Mouse (Mus musculus) cerebellum, postnatal 36 days (tissue): ENCODE data around the gene Ankrd31.
"Not testable (repeated sequence)": the region's sequence is repeated elsewhere in the genome, so short reads cannot be mapped to it uniquely, and the experiment has no call there.

Experiments used
- DNase-seq, 2 experiments: peaks; one replicate each; pipeline ENCODE4 v3.0.0; 2021 to 2022; ENCODE audit warnings: mixed read lengths in 2 of 2

Gene Ankrd31

DNA sequence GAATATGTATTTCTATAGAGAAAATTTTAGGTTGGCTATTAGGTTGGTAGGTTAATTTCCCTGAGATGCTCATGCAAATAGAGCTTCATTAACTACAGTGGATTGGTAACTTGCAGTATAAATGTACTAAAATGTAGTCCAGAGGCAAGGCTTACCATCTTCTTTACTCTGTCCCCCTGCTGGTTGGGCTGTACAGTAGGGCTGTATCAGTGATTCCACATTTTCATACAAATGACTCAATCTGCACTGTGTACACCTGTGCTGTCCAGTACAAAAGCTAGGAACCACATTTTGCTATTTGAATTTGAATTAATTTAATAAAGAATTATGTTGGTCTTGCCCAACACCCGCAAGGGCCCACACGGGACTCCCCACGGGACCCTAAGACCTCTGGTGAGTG, 111.1 kb downstream of the Ankrd31 start:
- DNase-seq = no peak

DNA sequence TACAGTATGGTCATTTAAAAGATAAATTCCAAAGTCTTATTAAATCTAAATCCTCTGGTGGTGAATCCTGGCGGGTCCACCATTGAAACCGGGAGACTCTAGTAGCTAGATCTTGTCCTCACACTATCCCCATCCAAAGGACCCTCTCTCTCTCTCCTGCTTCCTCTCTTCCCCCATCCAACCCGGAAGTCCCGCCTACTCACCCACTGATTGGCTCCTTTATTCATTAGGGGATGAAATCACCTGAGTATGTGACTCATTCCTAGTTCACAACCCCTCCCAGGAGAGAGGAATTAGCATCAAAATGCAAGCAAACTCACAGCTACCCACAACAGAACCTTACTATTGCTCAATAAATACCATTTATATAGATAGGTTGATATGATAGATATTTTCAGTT, 122.7 kb downstream of the Ankrd31 start:
- no peak for DNase-seq

GRCm38 (mm10) chr13:96874071-96874470, 126.0 kb downstream of the Ankrd31 start:
- DNase-seq = no peak

DNA sequence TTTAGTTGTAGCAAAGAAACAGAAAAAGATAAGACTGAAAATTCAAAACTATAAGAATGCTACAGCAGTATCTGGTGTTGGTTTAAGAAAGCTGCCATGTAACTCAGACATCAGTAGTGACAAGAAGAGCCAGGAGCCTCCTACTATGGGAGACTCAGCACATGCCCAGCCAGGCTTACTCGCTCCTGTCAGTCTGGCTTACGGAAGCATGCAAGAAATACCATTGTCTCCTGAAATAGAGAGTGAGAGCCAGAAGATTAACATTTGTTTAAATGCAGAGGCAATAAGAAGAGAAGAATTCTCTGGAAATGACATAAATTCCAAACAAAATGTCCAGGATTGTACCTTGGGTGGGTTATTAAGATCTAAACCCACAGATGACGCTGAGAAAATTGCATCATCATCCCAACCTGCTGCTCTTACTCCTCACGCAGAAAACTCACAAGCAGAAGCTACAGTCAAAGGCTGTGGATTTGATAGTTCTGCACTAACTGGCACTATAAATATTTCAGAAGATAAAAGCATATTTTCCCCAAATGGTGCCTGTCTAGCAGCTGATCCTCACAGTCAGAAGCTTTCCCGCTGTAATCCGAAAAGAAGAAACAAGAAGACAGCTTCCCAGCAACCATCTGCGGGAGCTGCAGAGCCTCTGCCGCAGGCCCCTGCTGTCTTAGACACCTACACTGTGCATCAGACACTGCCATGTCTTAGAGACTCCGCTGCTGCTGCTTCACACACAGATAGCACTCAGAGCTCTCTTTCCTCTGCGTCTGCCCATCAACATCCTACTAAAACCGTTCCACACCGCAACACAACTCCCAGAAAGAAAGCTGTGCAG, 130.4 kb downstream of the Ankrd31 start:
- DNase-seq = no peak

- DNase-seq = no peak
These were observed 136.5 kb downstream of the Ankrd31 start for GRCm38 (mm10) chr13:96884534-96884933.

DNA sequence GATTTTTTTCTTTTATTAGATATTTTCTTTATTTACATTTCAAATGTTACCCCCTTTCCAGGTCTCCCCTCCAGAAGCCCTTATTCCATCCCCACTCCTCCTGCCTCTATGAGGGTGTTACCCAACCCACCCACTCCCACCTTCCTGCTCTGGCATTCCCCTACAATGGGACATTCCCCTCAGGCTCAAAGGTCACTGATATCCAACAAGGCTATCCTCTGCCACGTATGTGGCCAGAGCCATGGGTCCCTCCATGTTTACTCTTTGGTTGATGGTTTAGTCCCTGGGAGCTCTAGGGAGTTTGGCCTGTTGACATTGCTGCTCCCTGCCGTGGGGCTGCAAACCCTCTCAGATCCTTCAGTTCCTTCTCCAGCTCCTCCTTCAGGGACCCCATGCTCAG, 141.9 kb downstream of the Ankrd31 start:
- no peak for DNase-seq

GRCm38 (mm10) chr13:96895144-96895543, 147.1 kb downstream of the Ankrd31 start:
- no peak for DNase-seq

DNA sequence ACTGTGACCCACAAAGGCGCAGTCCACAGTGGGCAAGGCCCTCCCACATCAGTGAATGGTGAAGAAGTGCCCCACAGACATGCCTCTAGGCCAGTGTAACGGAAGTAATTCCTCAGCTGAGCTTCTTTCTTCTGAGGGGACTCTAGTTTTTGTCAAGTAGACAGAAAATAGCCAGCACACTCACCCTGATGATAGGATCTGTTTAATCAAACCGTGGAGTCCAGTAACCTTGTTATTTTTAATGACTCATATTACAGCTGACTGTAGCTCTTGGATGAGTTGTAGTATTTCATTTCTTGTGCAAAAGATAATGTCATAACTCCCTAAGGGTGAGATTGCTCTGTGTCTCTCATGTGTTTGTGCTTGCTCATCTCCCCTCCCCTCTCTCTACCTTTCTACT, 158.6 kb downstream of the Ankrd31 start:
- DNase-seq = no peak

- DNase-seq = no peak
These were observed 163.1 kb downstream of the Ankrd31 start for GRCm38 (mm10) chr13:96911202-96911601.

DNA sequence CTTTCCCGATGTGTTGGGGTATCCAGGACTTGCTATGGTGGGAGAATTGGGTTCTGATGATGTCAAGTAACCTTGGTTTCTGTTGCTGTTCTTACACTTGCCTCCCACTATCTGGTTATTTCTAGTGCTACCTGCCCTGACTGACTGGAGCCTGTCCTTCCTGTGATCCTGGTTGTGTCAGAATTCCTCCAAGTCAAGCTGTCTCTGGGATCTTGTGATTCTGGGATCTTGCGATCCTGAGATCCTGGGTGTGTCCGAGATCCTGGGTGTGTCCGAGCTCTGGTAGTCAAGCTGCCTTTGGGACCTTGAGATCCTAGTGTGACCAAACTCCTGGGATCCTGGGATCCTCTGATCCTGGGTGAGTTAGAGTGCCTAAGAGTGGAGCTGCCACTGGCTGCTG, 175.1 kb downstream of the Ankrd31 start:
- not testable (repeated sequence) for DNase-seq

DNA sequence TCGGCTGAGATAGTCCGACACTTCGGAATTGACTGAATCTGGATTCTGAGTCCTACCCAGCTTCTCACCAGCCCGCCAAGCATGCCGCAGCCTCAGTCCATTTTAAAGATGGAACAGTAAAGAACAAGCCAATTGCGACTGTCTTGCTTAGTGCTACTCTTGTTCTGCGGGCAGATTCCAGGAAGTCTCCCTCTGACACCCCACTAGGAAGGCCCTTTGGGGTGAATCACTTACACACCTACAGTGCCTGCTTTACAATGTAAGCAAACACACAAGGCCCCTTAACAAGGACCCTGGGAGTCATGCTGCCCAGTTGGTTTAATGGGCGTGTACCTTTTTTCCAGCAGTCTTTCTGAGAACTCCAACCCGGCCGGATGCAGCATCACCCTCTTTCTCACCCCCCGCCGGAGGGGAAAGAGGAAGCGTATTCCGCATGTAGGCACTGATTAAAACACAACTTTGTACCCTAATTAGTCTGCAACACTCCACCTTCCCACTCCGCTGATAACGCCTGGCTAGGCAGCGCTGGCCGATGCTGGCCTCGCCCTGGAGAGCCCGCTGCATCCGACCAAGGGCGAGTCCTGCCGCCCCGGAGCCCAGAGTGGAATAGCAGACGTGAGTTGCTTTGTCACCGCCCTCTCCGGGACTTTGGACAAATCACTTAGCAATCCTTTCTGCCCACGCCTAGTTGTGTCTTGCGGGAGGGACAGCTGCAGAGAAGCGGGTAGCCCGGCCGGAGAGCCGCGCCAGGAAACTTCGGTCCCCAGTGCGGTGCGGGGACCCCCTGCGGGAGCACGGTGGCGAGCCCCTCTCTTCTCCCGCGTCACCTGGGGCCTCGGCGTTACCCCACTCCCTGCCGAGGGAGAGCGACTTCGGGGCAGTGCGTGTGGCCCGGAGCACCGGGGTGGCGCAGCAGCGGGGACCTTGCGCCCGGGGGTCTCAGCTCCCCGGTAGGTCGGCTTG, 176.2 kb downstream of the Ankrd31 start, which contains the start of gene Gcnt4:
Gcnt4 (plus strand) TSS at position 691 of the 963 bp plus-strand sequence.
- no peak for DNase-seq

DNA sequence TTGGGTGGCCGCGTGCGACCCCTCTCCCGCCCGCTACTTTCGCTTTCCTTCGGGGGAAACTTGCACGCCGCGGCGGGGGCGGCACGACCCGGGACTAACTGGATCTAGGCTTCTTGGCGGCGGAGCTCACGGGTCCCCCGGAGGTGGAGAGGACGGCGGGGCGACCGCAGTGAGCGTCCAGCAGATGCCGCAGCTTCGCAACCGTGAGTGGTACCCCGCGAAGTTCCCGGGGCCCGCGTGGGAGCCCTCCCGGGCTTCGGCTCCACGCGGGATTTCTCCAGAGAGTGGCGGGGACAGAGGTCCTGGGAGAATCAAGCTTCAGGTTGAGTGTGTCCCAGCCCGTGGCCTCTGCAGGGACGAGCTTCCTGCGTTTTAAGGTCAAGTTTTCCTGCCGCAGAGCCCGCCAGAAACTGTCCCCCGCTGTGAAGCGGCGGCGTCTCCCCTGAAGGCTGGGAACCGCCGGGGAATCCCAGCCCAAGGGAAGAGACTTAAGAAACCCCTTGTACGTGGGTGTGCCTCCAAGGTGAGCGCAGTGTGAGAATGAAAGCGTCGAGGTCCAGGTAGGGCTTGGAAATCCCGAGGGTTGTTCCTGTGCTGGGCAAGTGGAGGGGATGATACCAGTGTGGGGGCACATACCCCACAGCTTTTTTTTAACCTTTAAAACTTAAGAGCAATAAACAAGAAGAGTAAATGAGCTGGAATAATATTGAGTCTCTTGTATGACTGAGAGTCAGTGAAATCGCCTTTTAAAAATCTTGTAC, 177.1 kb downstream of the Ankrd31 start:
- DNase-seq = no peak

DNA sequence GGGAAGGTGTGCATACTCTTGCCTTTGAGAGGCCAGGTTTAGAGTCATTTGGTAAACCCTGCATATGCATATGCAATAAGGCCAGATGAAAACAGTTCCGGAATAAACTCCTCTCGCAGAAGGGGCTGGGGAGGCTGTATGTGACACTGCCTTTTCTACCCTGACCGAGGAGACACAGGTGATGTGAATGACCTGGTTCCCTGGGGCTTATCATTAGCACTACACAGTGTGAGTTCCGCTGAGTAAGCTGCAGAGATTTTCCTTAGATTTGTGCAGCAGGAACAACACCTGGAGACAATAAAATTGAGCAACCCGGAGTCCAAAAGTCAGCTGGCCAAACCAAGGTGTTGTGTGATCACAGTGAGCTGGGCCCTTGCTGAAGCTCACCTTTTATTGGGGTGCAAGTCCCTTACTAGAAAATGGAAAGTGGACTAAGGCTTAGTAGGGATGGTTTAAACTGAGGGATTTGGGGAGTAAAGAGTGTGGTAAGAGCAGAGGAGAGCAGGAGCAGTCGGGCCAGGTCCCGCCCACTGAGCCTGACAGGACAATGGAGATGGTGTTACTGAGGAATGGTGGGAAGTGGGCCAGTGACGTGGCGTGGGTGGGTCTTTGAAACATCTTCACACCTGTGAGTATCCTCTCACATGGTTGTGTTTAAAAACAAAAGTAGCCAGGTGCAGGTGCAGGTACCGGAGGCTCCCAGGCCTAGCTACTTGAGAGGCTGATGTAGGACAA, 178.1 kb downstream of the Ankrd31 start:
- no peak for DNase-seq

GRCm38 (mm10) chr13:96927781-96928180, 179.7 kb downstream of the Ankrd31 start:
- no peak for DNase-seq

DNA sequence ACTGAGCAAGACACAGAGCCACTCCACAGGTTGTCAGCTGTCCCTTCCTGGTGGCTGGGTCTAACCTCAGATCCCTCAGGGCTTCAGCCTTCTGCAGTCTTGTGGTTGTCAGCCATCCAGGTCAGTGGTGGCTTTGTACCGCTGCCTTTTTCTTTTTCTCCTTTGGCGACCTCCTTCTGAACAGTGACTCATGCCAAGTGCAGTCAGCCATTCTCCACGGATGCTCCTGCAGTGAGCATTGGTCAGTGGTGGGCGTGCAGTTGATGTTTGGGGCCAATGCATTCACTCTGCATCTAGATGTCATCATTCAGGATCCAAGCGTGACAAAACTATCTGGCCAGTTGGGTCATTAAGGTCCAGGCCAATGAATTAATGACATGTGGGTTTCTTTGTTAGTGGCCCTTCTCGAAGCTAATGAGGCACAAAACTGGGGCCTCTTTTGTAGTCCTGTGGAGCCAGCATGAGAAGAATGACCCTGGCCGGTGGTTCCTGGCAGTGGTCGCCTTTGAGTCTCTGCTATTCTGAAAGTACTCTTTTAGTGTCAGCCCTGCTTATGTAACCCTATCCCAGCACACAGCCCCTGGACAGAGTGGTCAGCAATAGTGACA, 180.5 kb downstream of the Ankrd31 start:
- DNase-seq = no peak

DNA sequence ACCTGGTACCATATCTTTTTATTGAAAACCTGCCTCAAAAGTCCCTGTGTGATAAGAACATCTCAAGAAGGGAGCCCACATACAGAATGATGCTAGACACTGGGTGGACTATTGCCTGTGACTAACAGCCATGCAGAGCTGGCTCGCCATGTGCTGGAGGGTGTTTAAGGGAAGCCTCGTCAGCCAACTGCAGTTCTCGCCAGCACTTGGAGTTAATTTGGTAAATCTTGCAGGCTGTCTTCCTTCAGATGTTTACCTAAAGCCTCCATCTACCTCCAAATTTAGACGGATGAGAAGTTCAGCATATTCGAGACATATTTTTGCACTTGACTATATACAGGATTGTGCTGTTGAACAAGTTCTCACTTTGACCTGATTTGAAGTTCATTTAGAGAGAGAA, 184.7 kb downstream of the Ankrd31 start:
- no peak for DNase-seq

- DNase-seq = no peak
These were observed 185.3 kb downstream of the Ankrd31 start for GRCm38 (mm10) chr13:96933367-96933766.

- DNase-seq = no peak
These were observed 188.2 kb downstream of the Ankrd31 start for GRCm38 (mm10) chr13:96936173-96936777.

DNA sequence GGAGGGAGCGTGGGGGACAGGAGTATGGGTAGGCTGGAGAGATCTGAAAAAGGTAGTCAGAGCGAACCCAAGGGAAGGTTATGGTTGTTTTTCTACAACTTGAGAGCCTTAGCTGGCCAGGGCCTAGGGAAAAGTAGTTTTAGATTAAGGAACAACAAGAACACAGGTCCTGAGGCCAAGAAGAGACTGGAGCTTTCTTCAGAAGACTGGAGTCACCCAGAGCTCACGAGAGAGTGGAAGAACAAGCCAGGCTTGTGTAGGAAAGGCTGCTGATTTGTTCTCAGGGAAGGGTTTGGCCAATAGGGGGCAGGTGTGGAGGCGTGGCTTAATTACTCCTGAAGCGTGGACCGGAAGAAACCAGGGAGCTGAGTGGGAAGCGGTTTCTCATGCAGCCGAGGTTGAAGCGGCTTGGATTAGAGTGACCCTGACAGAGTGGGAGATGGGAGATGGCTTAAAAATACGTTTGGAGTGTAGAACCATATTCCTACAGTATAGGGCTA, 189.0 kb downstream of the Ankrd31 start:
- no peak for DNase-seq

- DNase-seq = no peak
These were observed 191.6 kb downstream of the Ankrd31 start for GRCm38 (mm10) chr13:96939680-96940079.

DNA sequence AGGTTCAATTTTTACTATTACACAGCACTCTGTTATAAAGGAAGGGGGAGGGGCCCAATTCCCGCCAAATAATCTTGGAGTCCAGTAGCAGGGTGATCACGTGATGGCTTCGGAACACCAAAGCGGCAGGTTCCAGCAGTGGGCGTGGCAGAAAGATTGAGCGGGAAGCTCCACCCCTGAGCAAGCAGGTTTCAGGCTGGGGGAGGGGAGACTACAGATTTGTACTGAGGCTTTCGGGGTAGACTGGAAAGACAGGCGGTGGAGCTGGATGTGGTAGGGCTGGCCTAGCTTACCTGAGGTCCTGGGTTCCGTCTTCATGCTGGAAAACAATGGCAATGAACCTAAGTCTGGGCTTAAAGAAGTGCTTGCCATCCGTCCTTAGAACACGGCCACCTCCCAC, 193.4 kb downstream of the Ankrd31 start:
- DNase-seq = not testable (repeated sequence)
